In the genomic region with DNA sequence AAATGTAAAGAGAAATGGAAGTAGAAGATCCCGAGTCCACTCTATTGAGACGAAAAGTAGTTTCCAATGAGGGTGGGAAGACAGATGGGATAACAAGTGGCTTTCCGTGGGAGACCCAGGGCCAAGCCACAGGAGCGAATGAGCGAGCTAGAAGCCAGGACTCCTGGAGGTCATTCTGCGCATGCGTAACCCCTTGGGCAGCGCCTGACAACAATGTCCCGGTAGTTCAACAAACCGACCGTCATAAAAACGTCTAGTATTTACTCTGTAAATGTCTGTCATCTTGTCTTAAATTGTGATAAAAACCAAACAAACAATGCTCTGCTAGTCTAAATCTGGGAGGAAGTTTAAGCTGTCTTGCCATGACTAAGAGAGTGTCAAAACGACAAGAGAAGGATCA, we compare ENCODE assay signal across 16 mouse cellular contexts.
DNase-seq lines count a peak whose midpoint lies in the region; ATAC-seq lines count a peak whose summit lies in the region.
"Had no signal": no experiment of that assay in that cellular context is flagged by ENCODE, and none has a peak within 500 bp of the region (broad histone marks: within the 10 kb centered on the region; RNA-seq: fewer than 3 reads in every experiment).

No protein-coding gene starts in this region.

- H3K27ac ChIP-seq in kidney, embryonic 14.5 days (ENCODE audit: low read depth, low read length), result no peak overlapping the region; the same call in 1 of the 2 replicates
- H3K27ac ChIP-seq: forebrain, embryonic 13.5 days; hindbrain, embryonic 12.5 days; left cerebral cortex, adult 2 months had no signal

- H3K4me1 ChIP-seq in kidney, embryonic 14.5 days (ENCODE audit: control insufficient read depth, insufficient read depth, low read length), result no peaks in the 10 kb centered on the region; the same call in 1 of the 2 replicates
- H3K4me1 ChIP-seq: forebrain, embryonic 13.5 days; hindbrain, embryonic 12.5 days had no signal

- ATAC-seq in kidney, embryonic 14.5 days (ENCODE audit: low FRiP score, low TSS enrichment), result no peak
- ATAC-seq: forebrain, embryonic 13.5 days had no signal

- no peaks in the 10 kb centered on the region for H3K27me3 ChIP-seq in kidney, embryonic 14.5 days (ENCODE audit: control insufficient read depth, insufficient read depth, low read length)

- no peak overlapping the region for H3K4me3 ChIP-seq in kidney, embryonic 14.5 days (ENCODE audit: low read length)
- H3K4me3 ChIP-seq: forebrain, embryonic 13.5 days; hindbrain, embryonic 12.5 days; left cerebral cortex, adult 2 months had no signal

- no peaks in the 10 kb centered on the region for H3K36me3 ChIP-seq in kidney, embryonic 14.5 days (ENCODE audit: control insufficient read depth, insufficient read depth, low read length)
- H3K36me3 ChIP-seq: hindbrain, embryonic 12.5 days had no signal

- DNase-seq in embryo, embryonic 11 days, result peak; percentile 26
- no peak for DNase-seq in embryo, embryonic 10.5 days (ENCODE audit: low spot score)
- no peak for DNase-seq in kidney, adult 9 months
- DNase-seq in lung, postnatal 10 days, result peak; percentile 53
- DNase-seq in lung, postnatal 4 days, result no peak
- peak; percentile 25 for DNase-seq in lung, postnatal 14 days
- no peak for DNase-seq in spleen, postnatal 10 days (ENCODE audit: low spot score in 2 of 2)
- DNase-seq: adrenal gland, postnatal 36 days; cerebellum, adult 9-11 months; gastrocnemius, postnatal 36 days; midbrain, embryonic 14.5 days; right cerebral cortex, adult 18-20 months had no signal

- no peak overlapping the region for H3K9ac ChIP-seq in kidney, embryonic 14.5 days (ENCODE audit: low read depth, low read length)
- H3K9ac ChIP-seq: forebrain, embryonic 13.5 days; hindbrain, embryonic 12.5 days had no signal

- 0 out of 2 replicates have a peak overlapping the region, but pooled peaks have one; percentile 21 for H3K4me2 ChIP-seq in kidney, embryonic 14.5 days (replicated peaks; ENCODE audit: low read depth, low read length)
- H3K4me2 ChIP-seq: forebrain, embryonic 13.5 days; hindbrain, embryonic 12.5 days had no signal

- 45% methylated on average over 13 of the region's 13 CpGs for WGBS in kidney, embryonic 14.5 days

- H3K9me3 ChIP-seq in kidney, embryonic 14.5 days (ENCODE audit: control insufficient read depth, low read length), result no peaks in the 10 kb centered on the region
- H3K9me3 ChIP-seq: forebrain, embryonic 13.5 days; hindbrain, embryonic 12.5 days had no signal

Comparison
In these comparisons a context has a peak if more than half of its experiments do, and no peak if none do; other contexts are left out.
1. DNase-seq: peak in embryo, embryonic 11 days (single experiment), lung, postnatal 10 days (single experiment) and lung, postnatal 14 days (single experiment); none in embryo, embryonic 10.5 days (single experiment), kidney, adult 9 months (single experiment), lung, postnatal 4 days (0 of 2) and spleen, postnatal 10 days (0 of 2).